Mouse (Mus musculus): ENCODE data around the gene Fance. TPM values are rescaled to one million over a fixed set of nuclear protein-coding genes. Genes with fewer than 3 reads are reported as not detected.

Gene Fance
- total and polyA plus RNA-seq, 2 experiments from 2014 or later = 26.1 to 33.4 TPM

DNA sequence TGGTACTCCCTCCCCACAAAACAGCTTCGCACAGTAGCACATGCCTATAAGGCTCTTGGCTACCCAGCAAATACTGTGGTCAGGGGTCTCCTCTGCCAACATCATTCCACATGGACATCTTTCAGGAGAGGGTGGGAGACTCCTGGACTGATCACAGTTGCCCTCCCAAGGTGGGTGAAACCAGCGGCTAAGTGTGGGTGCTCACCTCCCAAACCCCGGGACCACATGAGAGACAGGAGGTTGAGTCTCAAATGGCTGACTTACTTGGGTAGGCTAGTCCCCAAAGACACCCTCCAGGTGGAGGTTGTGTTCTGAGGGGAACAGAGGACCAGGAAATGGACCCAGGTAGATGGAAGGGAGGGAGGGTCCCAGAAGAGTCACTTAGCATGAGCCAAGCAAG is 31.4 kb downstream of the Fance start:
- DNase-seq (ENCODE audit: low spot score) = no peak
- H3K27ac ChIP-seq (ENCODE audit: low read depth, low read length) = no peak overlapping the region
- no peak for ATAC-seq (ENCODE audit: low FRiP score)
- peaks cover under 1% of the 10 kb centered on the region; the same call in 1 of the 2 replicates for H3K4me1 ChIP-seq (ENCODE audit: insufficient read depth, low read length)
- H3K9ac ChIP-seq (replicated peaks; ENCODE audit: low read length, poor library complexity, severe bottlenecking) = no peak overlapping the region
- H3K4me3 ChIP-seq (ENCODE audit: low read depth, low read length) = no peak overlapping the region
- H3K27me3 ChIP-seq (ENCODE audit: insufficient read depth, low read length) = no peaks in the 10 kb centered on the region
- no peak overlapping the region for H3K4me2 ChIP-seq (ENCODE audit: low read depth, low read length, poor library complexity, severe bottlenecking)
- H3K36me3 ChIP-seq (ENCODE audit: insufficient read depth, low read length) = no peaks in the 10 kb centered on the region
- no peaks in the 10 kb centered on the region for H3K9me3 ChIP-seq (ENCODE audit: low read length)
- no peak for TF ChIP-seq CTCF (IDR thresholded peaks at IDR 0.05)
- WGBS = 61% methylated on average over 3 of the region's 3 CpGs

DNA sequence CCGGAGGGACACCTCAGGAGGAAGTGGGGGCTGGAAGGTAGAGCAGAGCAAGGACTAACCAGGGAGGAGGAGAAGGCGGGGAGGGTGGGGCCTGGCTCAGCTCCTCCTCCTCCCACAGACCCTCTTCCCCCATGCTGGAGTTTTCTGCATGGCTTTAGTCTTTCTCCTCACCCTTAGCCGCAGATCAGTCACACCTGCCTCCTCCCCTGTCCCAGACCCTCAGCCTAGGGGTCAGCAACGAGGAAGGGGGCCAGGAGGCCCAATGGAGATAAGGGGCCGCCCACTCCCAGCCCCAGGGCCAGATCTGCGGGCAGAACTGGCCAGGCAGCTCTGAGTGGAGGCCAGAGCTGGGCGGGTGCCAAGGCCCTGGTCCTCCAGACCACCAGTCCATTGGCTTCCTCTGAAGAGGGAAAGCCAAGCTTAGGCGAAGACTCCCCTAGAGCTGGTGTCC is 32.0 kb downstream of the Fance start:
- ATAC-seq (ENCODE audit: low FRiP score) = no peak
- peaks cover 3% of the 10 kb centered on the region; the same call in 1 of the 2 replicates for H3K4me1 ChIP-seq (ENCODE audit: insufficient read depth, low read length)
- H3K36me3 ChIP-seq (ENCODE audit: insufficient read depth, low read length) = no peaks in the 10 kb centered on the region
- H3K9ac ChIP-seq (replicated peaks; ENCODE audit: low read length, poor library complexity, severe bottlenecking) = no peak overlapping the region
- H3K4me3 ChIP-seq (ENCODE audit: low read depth, low read length) = no peak overlapping the region
- H3K9me3 ChIP-seq (ENCODE audit: low read length) = no peaks in the 10 kb centered on the region
- DNase-seq (ENCODE audit: low spot score) = no peak
- H3K4me2 ChIP-seq (ENCODE audit: low read depth, low read length, poor library complexity, severe bottlenecking) = no peak overlapping the region
- 15% methylated on average over 7 of the region's 8 CpGs for WGBS
- TF ChIP-seq CTCF (IDR thresholded peaks at IDR 0.05) = no peak
- no peaks in the 10 kb centered on the region for H3K27me3 ChIP-seq (ENCODE audit: insufficient read depth, low read length)
- no peak overlapping the region for H3K27ac ChIP-seq (ENCODE audit: low read depth, low read length)

- TF ChIP-seq CTCF (IDR thresholded peaks at IDR 0.05) = no peak
- Histone ChIP-seq H3K9ac (replicated peaks; ENCODE audit: low read length, poor library complexity, severe bottlenecking) (no peak overlapping the region), H3K4me3 (ENCODE audit: low read depth, low read length) (no peak overlapping the region), H3K36me3 (ENCODE audit: insufficient read depth, low read length) (no peaks in the 10 kb centered on the region), H3K4me2 (ENCODE audit: low read depth, low read length, poor library complexity, severe bottlenecking) (no peak overlapping the region), H3K4me1 (ENCODE audit: insufficient read depth, low read length) (peaks cover 3% of the 10 kb centered on the region; the same call in 1 of the 2 replicates), H3K27ac (ENCODE audit: low read depth, low read length) (no peak overlapping the region), H3K27me3 (ENCODE audit: insufficient read depth, low read length) (no peaks in the 10 kb centered on the region), H3K9me3 (ENCODE audit: low read length) (no peaks in the 10 kb centered on the region)
- DNase-seq (ENCODE audit: low spot score) (no peak), ATAC-seq (ENCODE audit: low FRiP score) (no peak)
- WGBS = 21% methylated on average over 10 of the region's 10 CpGs
These were observed 32.6 kb downstream of the Fance start for GRCm38 (mm10) chr17:28345882-28346281.

- H3K9ac ChIP-seq (replicated peaks; ENCODE audit: low read length, poor library complexity, severe bottlenecking) = no peak overlapping the region
- H3K9me3 ChIP-seq (ENCODE audit: low read length) = no peaks in the 10 kb centered on the region
- H3K4me3 ChIP-seq (ENCODE audit: low read depth, low read length) = no peak overlapping the region
- H3K36me3 ChIP-seq (ENCODE audit: insufficient read depth, low read length) = no peaks in the 10 kb centered on the region
- 81% methylated on average over 10 of the region's 10 CpGs for WGBS
- H3K4me2 ChIP-seq (ENCODE audit: low read depth, low read length, poor library complexity, severe bottlenecking) = no peak overlapping the region
- TF ChIP-seq CTCF (IDR thresholded peaks at IDR 0.05) = no peak
- ATAC-seq (ENCODE audit: low FRiP score) (no peak), DNase-seq (ENCODE audit: low spot score) (no peak)
- peaks cover 10% of the 10 kb centered on the region for H3K27me3 ChIP-seq (ENCODE audit: insufficient read depth, low read length)
- no peak overlapping the region for H3K27ac ChIP-seq (ENCODE audit: low read depth, low read length)
- peaks cover 6% of the 10 kb centered on the region; the same call in 1 of the 2 replicates for H3K4me1 ChIP-seq (ENCODE audit: insufficient read depth, low read length)
These were observed 34.0 kb downstream of the Fance start for GRCm38 (mm10) chr17:28347327-28347726.

DNA sequence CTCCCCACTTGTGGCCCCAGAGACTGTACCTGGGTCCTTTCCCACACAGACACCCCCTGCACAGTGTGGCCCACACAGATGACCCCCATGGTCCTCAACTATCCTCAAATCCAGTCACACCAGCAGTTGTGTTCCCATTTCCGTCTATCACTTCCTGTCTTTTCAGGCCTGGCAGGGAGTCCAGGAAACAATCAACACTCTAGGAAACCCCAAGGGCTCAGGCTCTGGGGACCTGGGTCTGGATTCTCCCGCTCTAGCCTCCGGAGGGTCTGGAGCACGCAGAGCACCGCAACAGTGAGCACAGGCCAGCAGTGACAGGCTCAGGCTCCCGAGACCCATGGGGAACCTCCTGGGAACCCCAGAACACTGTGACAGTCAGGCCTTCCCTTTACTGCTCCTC is 34.9 kb downstream of the Fance start:
- H3K9ac ChIP-seq (replicated peaks; ENCODE audit: low read length, poor library complexity, severe bottlenecking) = no peak overlapping the region
- H3K4me2 ChIP-seq (ENCODE audit: low read depth, low read length, poor library complexity, severe bottlenecking) = no peak overlapping the region
- ATAC-seq (ENCODE audit: low FRiP score) (no peak), DNase-seq (ENCODE audit: low spot score) (no peak)
- no peak overlapping the region for H3K4me3 ChIP-seq (ENCODE audit: low read depth, low read length)
- 57% methylated on average over 6 of the region's 6 CpGs for WGBS
- peaks cover 6% of the 10 kb centered on the region; the same call in 1 of the 2 replicates for H3K4me1 ChIP-seq (ENCODE audit: insufficient read depth, low read length)
- peaks cover 11% of the 10 kb centered on the region for H3K27me3 ChIP-seq (ENCODE audit: insufficient read depth, low read length)
- no peaks in the 10 kb centered on the region for H3K36me3 ChIP-seq (ENCODE audit: insufficient read depth, low read length)
- no peak for TF ChIP-seq CTCF (IDR thresholded peaks at IDR 0.05)
- no peak overlapping the region for H3K27ac ChIP-seq (ENCODE audit: low read depth, low read length)
- H3K9me3 ChIP-seq (ENCODE audit: low read length) = no peaks in the 10 kb centered on the region

- H3K4me2 ChIP-seq (ENCODE audit: low read depth, low read length, poor library complexity, severe bottlenecking) = peak overlapping the region; percentile 97
- H3K36me3 ChIP-seq (ENCODE audit: insufficient read depth, low read length) = no peaks in the 10 kb centered on the region
- H3K4me1 ChIP-seq (ENCODE audit: insufficient read depth, low read length) = peaks cover 6% of the 10 kb centered on the region; the same call in 1 of the 2 replicates
- DNase-seq (ENCODE audit: low spot score) (no peak), ATAC-seq (ENCODE audit: low FRiP score) (no peak)
- H3K27me3 ChIP-seq (ENCODE audit: insufficient read depth, low read length) = peaks cover 11% of the 10 kb centered on the region
- TF ChIP-seq CTCF (IDR thresholded peaks at IDR 0.05) = no peak
- no peak overlapping the region for H3K27ac ChIP-seq (ENCODE audit: low read depth, low read length)
- WGBS = 27% methylated on average over 11 of the region's 13 CpGs
- peak overlapping the region; percentile 49 for H3K4me3 ChIP-seq (ENCODE audit: low read depth, low read length)
- H3K9me3 ChIP-seq (ENCODE audit: low read length) = no peaks in the 10 kb centered on the region
- peak overlapping the region; percentile 62; the same call in 1 of the 2 replicates for H3K9ac ChIP-seq (replicated peaks; ENCODE audit: low read length, poor library complexity, severe bottlenecking)
These were observed 36.1 kb downstream of the Fance start for GRCm38 (mm10) chr17:28349264-28349880.
